Mouse (Mus musculus) spleen, adult 2 months (tissue): ENCODE results near the gene Slc20a1.

ENCODE experiments used
- CTCF ChIP-seq: fragments of 200-500 bp; IDR thresholded peaks from 2 replicates; pipeline ENCODE4 v1.5.1; 2011; ENCODE audit warnings: mild to moderate bottlenecking, inconsistent platforms; ENCODE audit not compliant: insufficient read depth, insufficient read length, insufficient replicate concordance; ENCODE audit errors: extremely low read depth
- POLR2A ChIP-seq: fragments of 200-500 bp; IDR thresholded peaks from 2 replicates; pipeline ENCODE4 v1.6.1; 2011; ENCODE audit warnings: low read depth, low read length, inconsistent platforms

- no peak for TF ChIP-seq CTCF
- TF ChIP-seq POLR2A, result no peak
Measured at GRCm38 (mm10) chr2:129246924-129247323, 48.4 kb downstream of the Slc20a1 start.
